Comparison of ENCODE assay signal across 9 mouse cellular contexts in the genomic region with DNA sequence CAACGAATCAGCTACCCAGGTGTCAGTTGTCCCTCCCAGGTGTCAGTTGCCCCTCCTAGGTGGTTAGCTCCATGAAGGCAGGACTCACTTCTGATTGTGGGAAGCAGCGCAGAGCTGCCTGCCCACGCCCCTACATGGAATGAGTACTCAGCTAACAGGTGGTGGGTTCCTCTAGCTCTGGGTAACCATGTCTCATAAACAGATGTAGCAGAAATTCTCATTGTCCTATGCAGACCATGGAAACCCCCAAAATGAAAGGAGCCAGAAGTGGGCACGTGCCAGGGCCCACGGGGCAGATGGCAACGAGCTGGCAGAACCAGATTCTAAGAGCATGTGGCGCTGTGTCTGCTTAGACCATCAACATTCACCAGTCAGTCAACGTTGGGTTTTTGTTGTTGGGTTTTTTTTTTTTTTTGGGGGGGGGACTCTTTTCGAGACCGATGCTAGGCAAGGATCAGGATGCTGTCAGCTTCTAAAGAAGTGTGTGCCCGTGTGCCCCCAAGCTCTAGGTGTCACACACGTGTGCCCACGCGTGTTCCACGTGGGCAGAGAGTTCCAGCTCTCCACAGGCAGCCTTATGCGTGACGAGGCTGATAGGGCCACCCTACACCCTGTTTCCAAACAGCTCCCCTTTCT. TPM values are rescaled to one million over a fixed set of nuclear protein-coding genes. Genes with fewer than 3 reads are reported as not detected.
A peak's percentile ranks its signal among the peaks of the same experiment; 100 is the strongest.
DNase-seq lines count a peak whose midpoint lies in the region; ATAC-seq and TF ChIP-seq lines count a peak whose summit lies in the region.
"Had no signal": no experiment of that assay in that cellular context is flagged by ENCODE, and none has a peak within 500 bp of the region (broad histone marks: within the 10 kb centered on the region; RNA-seq: fewer than 3 reads in every experiment).

No protein-coding gene starts in this region.

- in situ Hi-C loops in ES-E14 (cut with MboI; ENCODE audit: low sequenced_read_pairs in 2 of 2, unreplicated experiment in 2 of 2), result no loop called here

- H3K9me3 ChIP-seq in heart, embryonic 11.5 days (replicated peaks; ENCODE audit: control insufficient read depth, low read length), result no peaks in the 10 kb centered on the region
- H3K9me3 ChIP-seq in ES-E14 (ENCODE audit: control insufficient read depth, insufficient read depth, low read depth, low read length), result no peaks in the 10 kb centered on the region
- H3K9me3 ChIP-seq in forebrain, embryonic 11.5 days (ENCODE audit: control insufficient read depth, low read length), result no peaks in the 10 kb centered on the region
- H3K9me3 ChIP-seq in neural tube, embryonic 15.5 days (replicated peaks), result no peaks in the 10 kb centered on the region

- peak; percentile 18; the same call in 1 of the 2 replicates for ATAC-seq in heart, embryonic 11.5 days (replicated peaks; ENCODE audit: insufficient number of reproducible peaks, low FRiP score, low TSS enrichment)
- peak; percentile 45 for ATAC-seq in forebrain, embryonic 11.5 days (replicated peaks; ENCODE audit: low FRiP score)
- peak; percentile 32 for ATAC-seq in neural tube, embryonic 15.5 days (ENCODE audit: low FRiP score)

- H3K9ac ChIP-seq in heart, embryonic 11.5 days (ENCODE audit: low read depth, low read length), result peak overlapping the region; percentile 52
- peak overlapping the region; percentile 13 for H3K9ac ChIP-seq in ES-E14 (ENCODE audit: insufficient read depth, low read depth, low read length, poor library complexity, severe bottlenecking)
- H3K9ac ChIP-seq in forebrain, embryonic 11.5 days (ENCODE audit: low read length), result peak overlapping the region; percentile 55
- peak overlapping the region; percentile 64 for H3K9ac ChIP-seq in neural tube, embryonic 15.5 days (replicated peaks)

- no peak for DNase-seq in heart, adult 11 months
- no peak for DNase-seq in ES-E14 (ENCODE audit: low read depth, low spot score)
- DNase-seq in forebrain, embryonic 11.5 days (ENCODE audit: low spot score), result no peak
- DNase-seq in layer of hippocampus, postnatal 36 days, result peak; percentile 62 to 67
- DNase-seq in adrenal gland, adult 8-10 months, result no peak
- no peak for DNase-seq in adrenal gland, postnatal 25 days

- peak overlapping the region; percentile 76 for H3K4me2 ChIP-seq in heart, embryonic 11.5 days
- H3K4me2 ChIP-seq in forebrain, embryonic 11.5 days (ENCODE audit: low read depth, low read length, severe bottlenecking), result peak overlapping the region; percentile 85
- peak overlapping the region; percentile 88 for H3K4me2 ChIP-seq in neural tube, embryonic 15.5 days

- H3K4me3 ChIP-seq in heart, embryonic 11.5 days (ENCODE audit: low read depth, low read length), result peak overlapping the region; percentile 33
- peak overlapping the region; percentile 39 to 55; a peak in 3 of 4 replicates for H3K4me3 ChIP-seq in ES-E14 (ENCODE audit: insufficient read depth in 1 of 2, low read depth in 1 of 2, low read length in 2 of 2, poor library complexity in 1 of 2, severe bottlenecking in 1 of 2)
- peak overlapping the region; percentile 40 for H3K4me3 ChIP-seq in forebrain, embryonic 11.5 days (ENCODE audit: low read depth, low read length)
- peak overlapping the region; percentile 41 for H3K4me3 ChIP-seq in neural tube, embryonic 15.5 days (replicated peaks)

- no peaks in the 10 kb centered on the region for H3K36me3 ChIP-seq in heart, embryonic 11.5 days (ENCODE audit: control insufficient read depth, insufficient read depth, low read length)
- H3K36me3 ChIP-seq in ES-E14 (ENCODE audit: control insufficient read depth, insufficient read depth, low read length, poor library complexity, severe bottlenecking), result no peaks in the 10 kb centered on the region
- no peaks in the 10 kb centered on the region for H3K36me3 ChIP-seq in forebrain, embryonic 11.5 days (ENCODE audit: control insufficient read depth, insufficient read depth, low read length)
- H3K36me3 ChIP-seq in neural tube, embryonic 15.5 days, result no peaks in the 10 kb centered on the region

- peaks cover 28% of the 10 kb centered on the region for H3K4me1 ChIP-seq in heart, embryonic 11.5 days (ENCODE audit: control insufficient read depth, insufficient read depth, low read length)
- H3K4me1 ChIP-seq in ES-E14 (ENCODE audit: control insufficient read depth in 2 of 2, insufficient read depth in 2 of 2, low read length in 2 of 2, poor library complexity in 1 of 2), result peaks cover 2 to 17% of the 10 kb centered on the region in 2 experiments; a peak in 2 of 4 replicates
- H3K4me1 ChIP-seq in forebrain, embryonic 11.5 days (replicated peaks; ENCODE audit: control insufficient read depth, insufficient read depth, low read length), result peaks cover 23% of the 10 kb centered on the region; the same call in 1 of the 2 replicates
- peaks cover 44% of the 10 kb centered on the region for H3K4me1 ChIP-seq in neural tube, embryonic 15.5 days

- H3K27me3 ChIP-seq in heart, embryonic 11.5 days (ENCODE audit: control insufficient read depth, insufficient read depth, low read length), result peaks cover 17% of the 10 kb centered on the region
- peaks cover 18% of the 10 kb centered on the region for H3K27me3 ChIP-seq in forebrain, embryonic 11.5 days (ENCODE audit: control insufficient read depth, insufficient read depth, low read length)
- no peaks in the 10 kb centered on the region for H3K27me3 ChIP-seq in neural tube, embryonic 15.5 days (replicated peaks)
- H3K27me3 ChIP-seq: Patski had no signal

- H3K27ac ChIP-seq in heart, embryonic 11.5 days (ENCODE audit: low read depth, low read length), result peak overlapping the region; percentile 69
- no peak overlapping the region for H3K27ac ChIP-seq in ES-E14 (ENCODE audit: insufficient read depth, low read depth, low read length, poor library complexity, severe bottlenecking)
- H3K27ac ChIP-seq in forebrain, embryonic 11.5 days (ENCODE audit: low read depth, low read length), result no peak overlapping the region
- H3K27ac ChIP-seq in neural tube, embryonic 15.5 days (replicated peaks), result peak overlapping the region; percentile 91

- 2% methylated on average over 17 of the region's 17 CpGs for WGBS in heart, embryonic 11.5 days (ENCODE audit: insufficient replicate concordance)
- 6% methylated on average over 17 of the region's 17 CpGs for WGBS in forebrain, embryonic 11.5 days
- 3% methylated on average over 17 of the region's 17 CpGs for WGBS in neural tube, embryonic 15.5 days

TF ChIP-seq in ES-E14, 5 proteins besides CTCF, POLR2A, EP300 and RAD21:
- TF ChIP-seq ZNF384 (IDR thresholded peaks at IDR 0.05; ENCODE audit: low read depth, low read length) (no peak), ZC3H11A (IDR thresholded peaks at IDR 0.05; ENCODE audit: borderline replicate concordance, low read depth, low read length) (no peak), MAFK (IDR thresholded peaks at IDR 0.05; ENCODE audit: insufficient read depth, low read depth, low read length) (no peak), CHD2 (IDR thresholded peaks at IDR 0.05; ENCODE audit: low read depth, low read length) (no peak), HCFC1 (IDR thresholded peaks at IDR 0.05; ENCODE audit: borderline replicate concordance, insufficient read depth, low read length) (no peak)

RNA-seq across cellular contexts. Expression of a gene that starts 6.1 kb away (rescaled TPM):
- 1.8 and 2.1 TPM in 2 replicates for polyA plus RNA-seq in heart, embryonic 11.5 days (2014; fragmentation: Nextera tagmentation; extraction: Ambion mirVana)
- 6.6 and 15.0 TPM in 2 replicates for total RNA-seq in ES-E14 (2012; rRNA removed)
- polyA plus RNA-seq in forebrain, embryonic 11.5 days (2014; fragmentation: Nextera tagmentation; extraction: Ambion mirVana), result 3.9 and 5.3 TPM in 2 replicates
- 10 to 100 TPM; 34.4 to 36.3 TPM for total RNA-seq in layer of hippocampus, postnatal 36 days (2021)
- 59.3 and 68.9 TPM in 2 replicates for polyA plus RNA-seq in neural tube, embryonic 15.5 days (2015; fragmentation: Nextera tagmentation; extraction: Ambion mirVana)
- total RNA-seq in adrenal gland, adult 8-10 months (2022), result 1 to 10 TPM; 1.4 to 2.5 (median 1.8) TPM
- total RNA-seq in adrenal gland, postnatal 25 days (2021), result 0.33 and 0.49 TPM in 2 replicates

RNA-seq across cellular contexts. Expression of a gene that starts 12.6 kb away (rescaled TPM):
- polyA plus RNA-seq in heart, embryonic 11.5 days (2014; fragmentation: Nextera tagmentation; extraction: Ambion mirVana), result 91.8 and 126 TPM in 2 replicates
- total RNA-seq in ES-E14 (2012; rRNA removed), result 109 and 127 TPM in 2 replicates
- polyA plus RNA-seq in forebrain, embryonic 11.5 days (2014; fragmentation: Nextera tagmentation; extraction: Ambion mirVana), result 201 and 217 TPM in 2 replicates
- total RNA-seq in layer of hippocampus, postnatal 36 days (2021), result 1 to 10 TPM; 5.2 TPM
- 59.4 and 84.9 TPM in 2 replicates for polyA plus RNA-seq in neural tube, embryonic 15.5 days (2015; fragmentation: Nextera tagmentation; extraction: Ambion mirVana)
- total RNA-seq in adrenal gland, adult 8-10 months (2022), result 1 to 10 TPM; 2.5 to 5.6 (median 4.8) TPM
- 13.4 and 13.6 TPM in 2 replicates for total RNA-seq in adrenal gland, postnatal 25 days (2021)

RNA-seq across cellular contexts. Expression of a gene that starts 37.8 kb away (rescaled TPM):
- polyA plus RNA-seq in heart, embryonic 11.5 days (2014; fragmentation: Nextera tagmentation; extraction: Ambion mirVana), result 24.8 and 26.6 TPM in 2 replicates
- 62.1 and 76.3 TPM in 2 replicates for total RNA-seq in ES-E14 (2012; rRNA removed)
- 134 and 142 TPM in 2 replicates for polyA plus RNA-seq in forebrain, embryonic 11.5 days (2014; fragmentation: Nextera tagmentation; extraction: Ambion mirVana)
- total RNA-seq in layer of hippocampus, postnatal 36 days (2021), result 100 to 1,000 TPM; 106 to 109 TPM
- 80.2 and 91.5 TPM in 2 replicates for polyA plus RNA-seq in neural tube, embryonic 15.5 days (2015; fragmentation: Nextera tagmentation; extraction: Ambion mirVana)
- 10 to 100 TPM; 45.2 to 90.5 (median 62.8) TPM for total RNA-seq in adrenal gland, adult 8-10 months (2022)
- total RNA-seq in adrenal gland, postnatal 25 days (2021), result 51.9 and 63.6 TPM in 2 replicates

RNA-seq across cellular contexts. Expression of a gene that starts 41.2 kb away (rescaled TPM):
- not detected in 2 replicates for polyA plus RNA-seq in heart, embryonic 11.5 days (2014; fragmentation: Nextera tagmentation; extraction: Ambion mirVana)
- 2.3 and 2.5 TPM in 2 replicates for total RNA-seq in ES-E14 (2012; rRNA removed)
- polyA plus RNA-seq in forebrain, embryonic 11.5 days (2014; fragmentation: Nextera tagmentation; extraction: Ambion mirVana), result not detected in 2 replicates
- 1 to 10 TPM; 4.1 to 6.3 TPM for total RNA-seq in layer of hippocampus, postnatal 36 days (2021)
- polyA plus RNA-seq in neural tube, embryonic 15.5 days (2015; fragmentation: Nextera tagmentation; extraction: Ambion mirVana), result not detected in 2 replicates
- total RNA-seq in adrenal gland, adult 8-10 months (2022), result 10 to 100 TPM; 30.4 to 55.2 (median 34.8) TPM
- 30.4 and 43.7 TPM in 2 replicates for total RNA-seq in adrenal gland, postnatal 25 days (2021)
- polyA plus RNA-seq: Patski had no signal

RNA-seq across cellular contexts. Expression of a gene that starts 53.2 kb away (rescaled TPM):
- 0.62 and 0.63 TPM in 2 replicates for polyA plus RNA-seq in heart, embryonic 11.5 days (2014; fragmentation: Nextera tagmentation; extraction: Ambion mirVana)
- total RNA-seq in ES-E14 (2012; rRNA removed), result 0.85 and 1.1 TPM in 2 replicates
- 0.35 and 0.53 TPM in 2 replicates for polyA plus RNA-seq in forebrain, embryonic 11.5 days (2014; fragmentation: Nextera tagmentation; extraction: Ambion mirVana)
- total RNA-seq in layer of hippocampus, postnatal 36 days (2021), result 100 to 1,000 TPM; 135 to 146 TPM
- polyA plus RNA-seq in neural tube, embryonic 15.5 days (2015; fragmentation: Nextera tagmentation; extraction: Ambion mirVana), result 4.5 and 5.2 TPM in 2 replicates
- total RNA-seq in adrenal gland, adult 8-10 months (2022), result 100 to 1,000 TPM; 189 to 666 (median 461) TPM
- 639 and 861 TPM in 2 replicates for total RNA-seq in adrenal gland, postnatal 25 days (2021)

Comparison
In these comparisons a context has a peak if more than half of its experiments do, and no peak if none do; other contexts are left out.
1. H3K27ac ChIP-seq: peak in heart, embryonic 11.5 days (single experiment) and neural tube, embryonic 15.5 days (single experiment); none in ES-E14 (single experiment) and forebrain, embryonic 11.5 days (single experiment).
2. H3K9ac ChIP-seq: peak in every context shown above with its lines; median percentile 64 in neural tube, embryonic 15.5 days; 55 in forebrain, embryonic 11.5 days; 52 in heart, embryonic 11.5 days; 13 in ES-E14.
3. DNase-seq: peak in layer of hippocampus, postnatal 36 days (2 of 2); none in heart, adult 11 months (single experiment), ES-E14 (single experiment), forebrain, embryonic 11.5 days (single experiment), adrenal gland, adult 8-10 months (single experiment) and adrenal gland, postnatal 25 days (single experiment).
4. Peak in every context shown above with its lines, with median percentiles within 50 percentile points of each other: ATAC-seq, H3K4me2 ChIP-seq and H3K4me3 ChIP-seq.